Mouse (Mus musculus) heart, postnatal 0 days (tissue): ENCODE data around the gene Rab5if.
A peak's percentile ranks its signal among the peaks of the same experiment; 100 is the strongest.

Experiments used
- CTCF ChIP-seq: IDR thresholded peaks from 2 replicates; pipeline ENCODE4 v1.5.1; 2016; ENCODE audit warnings: antibody characterized with exemption, control low read depth, low read depth
- EP300 ChIP-seq: IDR thresholded peaks from 2 replicates; pipeline ENCODE4 v1.6.1; 2016; ENCODE audit warnings: antibody characterized with exemption, low read depth

DNA sequence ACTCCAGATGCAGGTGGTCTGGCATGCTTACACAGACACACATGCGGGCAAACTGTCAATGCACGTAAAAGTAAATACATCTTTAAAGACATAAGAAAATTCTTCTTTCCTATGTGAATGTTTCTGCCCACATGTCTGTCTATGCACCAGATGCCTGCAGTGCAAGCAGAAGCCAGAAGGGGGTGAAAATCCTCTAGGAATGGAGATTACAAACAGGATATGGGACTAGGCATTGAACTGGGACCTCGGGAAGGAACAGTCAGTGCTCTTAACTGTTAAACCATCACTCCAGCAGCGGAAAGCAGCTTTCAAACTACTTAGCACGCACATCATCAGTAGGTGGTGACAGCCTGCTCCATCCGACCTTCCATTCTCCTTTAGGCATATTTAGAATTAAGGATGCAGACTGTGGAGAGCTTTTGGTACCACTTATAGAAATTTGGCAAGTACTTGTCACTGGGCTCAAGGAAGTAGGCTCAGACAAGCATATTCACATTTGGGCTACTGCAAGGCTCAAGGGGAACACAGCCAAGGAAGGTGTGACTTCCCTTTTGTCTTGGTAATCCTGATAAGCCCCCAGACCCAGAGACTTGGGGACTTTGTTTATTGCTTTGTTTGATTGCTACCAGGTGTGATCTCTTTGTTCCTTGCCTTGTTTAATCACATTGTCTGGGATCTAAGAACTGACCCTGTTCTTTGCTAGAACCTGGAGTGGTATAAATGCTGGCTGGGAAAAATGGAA lies 42.2 kb downstream of the Rab5if start:
- peak; percentile 70 for TF ChIP-seq CTCF
- TF ChIP-seq EP300 = no peak
